Mouse (Mus musculus): Measurements from ENCODE around the gene Braf. TPM values are rescaled to one million over a fixed set of nuclear protein-coding genes. Genes with fewer than 3 reads are reported as not detected.

The Braf gene
- total and polyA plus RNA-seq, 3 experiments, result 1.9 to 42.5 (median 12.7) TPM

GRCm38 (mm10) chr6:39573791-39574554, 151.3 kb downstream of the Braf start, which contains the start of gene Adck2:
Gene Adck2 (plus strand): TSS chr6:39573873.
- peaks cover 22% of the 10 kb centered on the region for H3K4me1 ChIP-seq (ENCODE audit: insufficient read depth, low read depth, low read length)
- no peaks in the 10 kb centered on the region for H3K9me3 ChIP-seq (replicated peaks)
- H3K36me3 ChIP-seq (replicated peaks), result peaks cover 27% of the 10 kb centered on the region
- TF ChIP-seq TAL1 (conservative IDR thresholded peaks at IDR 0.05; ENCODE audit: low read depth, low read length) (no peak), CTCF (IDR thresholded peaks at IDR 0.05; ENCODE audit: low read depth, low read length) (no peak), GATA2 (IDR thresholded peaks at IDR 0.05; ENCODE audit: borderline replicate concordance, low read depth, low read length) (no peak), GATA1 (IDR thresholded peaks at IDR 0.05; ENCODE audit: borderline replicate concordance, low read length) (no peak)
- peak; percentile 88 for DNase-seq (ENCODE audit: low spot score)
- H3K27me3 ChIP-seq (ENCODE audit: insufficient read depth, low read length), result peaks cover 15% of the 10 kb centered on the region
- ATAC-seq (ENCODE audit: extremely low read depth, insufficient number of reproducible peaks, low FRiP score, poor library complexity, severe bottlenecking), result peak; percentile 95
- H3K4me3 ChIP-seq (ENCODE audit: low read depth, low read length), result peak within 1 kb of the TSS; percentile 83

GRCm38 (mm10) chr6:39570426-39570825, 154.8 kb downstream of the Braf start:
- Histone ChIP-seq H3K36me3 (replicated peaks) (peaks cover 2% of the 10 kb centered on the region), H3K9me3 (replicated peaks) (no peaks in the 10 kb centered on the region), H3K4me3 (ENCODE audit: low read depth, low read length) (no peak overlapping the region), H3K4me1 (ENCODE audit: insufficient read depth, low read depth, low read length) (peaks cover 22% of the 10 kb centered on the region), H3K27me3 (ENCODE audit: insufficient read depth, low read length) (peaks cover 34% of the 10 kb centered on the region)
- DNase-seq (ENCODE audit: low spot score), result no peak
- TF ChIP-seq GATA1 (IDR thresholded peaks at IDR 0.05; ENCODE audit: borderline replicate concordance, low read length) (no peak), POLR2AphosphoS5 (IDR thresholded peaks at IDR 0.05; ENCODE audit: insufficient replicate concordance, low read depth, low read length) (no peak), GATA2 (IDR thresholded peaks at IDR 0.05; ENCODE audit: borderline replicate concordance, low read depth, low read length) (no peak), CTCF (IDR thresholded peaks at IDR 0.05; ENCODE audit: low read depth, low read length) (no peak), TAL1 (conservative IDR thresholded peaks at IDR 0.05; ENCODE audit: low read depth, low read length) (no peak)
- ATAC-seq (ENCODE audit: extremely low read depth, insufficient number of reproducible peaks, low FRiP score, poor library complexity, severe bottlenecking), result no peak

GRCm38 (mm10) chr6:39567528-39567927, 157.7 kb downstream of the Braf start:
- no peak overlapping the region for H3K4me3 ChIP-seq (ENCODE audit: low read depth, low read length)
- peak; percentile 29 for DNase-seq (ENCODE audit: low spot score)
- TF ChIP-seq CTCF (IDR thresholded peaks at IDR 0.05; ENCODE audit: low read depth, low read length), result peak; percentile 30; the same call in 1 of the 2 replicates
- no peak for TF ChIP-seq TAL1 (conservative IDR thresholded peaks at IDR 0.05; ENCODE audit: low read depth, low read length)
- TF ChIP-seq GATA2 (IDR thresholded peaks at IDR 0.05; ENCODE audit: borderline replicate concordance, low read depth, low read length), result no peak
- TF ChIP-seq POLR2AphosphoS5 (IDR thresholded peaks at IDR 0.05; ENCODE audit: insufficient replicate concordance, low read depth, low read length), result no peak
- H3K27me3 ChIP-seq (ENCODE audit: insufficient read depth, low read length), result peaks cover 36% of the 10 kb centered on the region
- no peak for ATAC-seq (ENCODE audit: extremely low read depth, insufficient number of reproducible peaks, low FRiP score, poor library complexity, severe bottlenecking)
- no peaks in the 10 kb centered on the region for H3K9me3 ChIP-seq (replicated peaks)
- peaks cover 4% of the 10 kb centered on the region for H3K4me1 ChIP-seq (ENCODE audit: insufficient read depth, low read depth, low read length)
- H3K36me3 ChIP-seq (replicated peaks), result no peaks in the 10 kb centered on the region

- no peak overlapping the region; the same call in 1 of the 2 replicates for H3K4me3 ChIP-seq (ENCODE audit: low read depth, low read length)
- TF ChIP-seq CTCF (IDR thresholded peaks at IDR 0.05; ENCODE audit: low read depth, low read length) (peak; percentile 62), POLR2AphosphoS5 (IDR thresholded peaks at IDR 0.05; ENCODE audit: insufficient replicate concordance, low read depth, low read length) (no peak), GATA2 (IDR thresholded peaks at IDR 0.05; ENCODE audit: borderline replicate concordance, low read depth, low read length) (no peak)
- H3K36me3 ChIP-seq (replicated peaks), result no peaks in the 10 kb centered on the region
- peaks cover 20% of the 10 kb centered on the region for H3K27me3 ChIP-seq (ENCODE audit: insufficient read depth, low read length)
- H3K9me3 ChIP-seq (replicated peaks), result peaks cover 2% of the 10 kb centered on the region
- H3K4me1 ChIP-seq (ENCODE audit: insufficient read depth, low read depth, low read length), result peaks cover 9% of the 10 kb centered on the region
- peak; percentile 66; the same call in 1 of the 2 replicates for ATAC-seq (ENCODE audit: extremely low read depth, insufficient number of reproducible peaks, low FRiP score, poor library complexity, severe bottlenecking)
- DNase-seq (ENCODE audit: low spot score), result peak; percentile 40
Measured at GRCm38 (mm10) chr6:39562166-39563015, 162.9 kb downstream of the Braf start.

GRCm38 (mm10) chr6:39559276-39559939, 165.9 kb downstream of the Braf start:
- no peaks in the 10 kb centered on the region for H3K36me3 ChIP-seq (replicated peaks)
- TF ChIP-seq CTCF (IDR thresholded peaks at IDR 0.05; ENCODE audit: low read depth, low read length) (no peak), GATA2 (IDR thresholded peaks at IDR 0.05; ENCODE audit: borderline replicate concordance, low read depth, low read length) (no peak), GATA1 (IDR thresholded peaks at IDR 0.05; ENCODE audit: borderline replicate concordance, low read length) (no peak), TAL1 (conservative IDR thresholded peaks at IDR 0.05; ENCODE audit: low read depth, low read length) (no peak), POLR2AphosphoS5 (IDR thresholded peaks at IDR 0.05; ENCODE audit: insufficient replicate concordance, low read depth, low read length) (no peak)
- H3K9me3 ChIP-seq (replicated peaks), result peaks cover 2% of the 10 kb centered on the region
- peaks cover 39% of the 10 kb centered on the region for H3K27me3 ChIP-seq (ENCODE audit: insufficient read depth, low read length)
- peaks cover 9% of the 10 kb centered on the region for H3K4me1 ChIP-seq (ENCODE audit: insufficient read depth, low read depth, low read length)
- DNase-seq (ENCODE audit: low spot score) (no peak), ATAC-seq (ENCODE audit: extremely low read depth, insufficient number of reproducible peaks, low FRiP score, poor library complexity, severe bottlenecking) (no peak)
- H3K4me3 ChIP-seq (ENCODE audit: low read depth, low read length), result no peak overlapping the region

Measured in G1E (cell line).